Mouse (Mus musculus) limb, embryonic 13.5 days (tissue): Measurements from ENCODE around the gene Bpgm. TPM values are rescaled to one million over a fixed set of nuclear protein-coding genes. Genes with fewer than 3 reads are reported as not detected.

Experiments
- ATAC-seq: fragments of 200-750 bp; cut with Nextera tagmentation; 2 replicates; pipeline ENCODE4 v1.8.0; 2017; ENCODE audit warnings: low read depth, moderate number of reproducible peaks, moderate TSS enrichment; ENCODE audit not compliant: low FRiP score
- H3K27ac ChIP-seq: fragments of 300-500 bp; sonication (generic); 2 replicates; pipeline ENCODE4 v1.5.1; 2015; ENCODE audit warnings: inconsistent platforms, mild to moderate bottlenecking, moderate library complexity
- H3K27me3 ChIP-seq: fragments of 300-500 bp; sonication (generic); 2 replicates; pipeline ENCODE4 v1.6.1; 2015; ENCODE audit warnings: mild to moderate bottlenecking, inconsistent platforms
- H3K36me3 ChIP-seq: fragments of 300-500 bp; sonication (generic); 2 replicates; pipeline ENCODE4 v1.6.1; 2015; ENCODE audit warnings: inconsistent platforms, mild to moderate bottlenecking, moderate library complexity
- H3K4me1 ChIP-seq: fragments of 300-500 bp; sonication (generic); 2 replicates; pipeline ENCODE4 v1.6.1; 2015; ENCODE audit warnings: inconsistent platforms
- H3K4me2 ChIP-seq: fragments of 300-500 bp; sonication (generic); replicated peaks from 2 replicates; pipeline ENCODE4 v1.6.1; 2015; ENCODE audit warnings: inconsistent platforms, mild to moderate bottlenecking, moderate library complexity
- H3K4me3 ChIP-seq: fragments of 300-500 bp; sonication (generic); 2 replicates; pipeline ENCODE4 v1.5.1; 2015; ENCODE audit warnings: moderate library complexity, mild to moderate bottlenecking, inconsistent platforms
- H3K9ac ChIP-seq: fragments of 300-500 bp; sonication (generic); 2 replicates; pipeline ENCODE4 v1.6.1; 2015; ENCODE audit warnings: mild to moderate bottlenecking, inconsistent platforms
- H3K9me3 ChIP-seq: fragments of 300-500 bp; sonication (generic); 2 replicates; pipeline ENCODE4 v1.6.1; 2016; ENCODE audit warnings: inconsistent platforms
- WGBS: fragments of 180-500 bp; shearing (Covaris S2); methylation state at CpG from one replicate; pipeline ENCODE4 v1.1.7; 2015; 5-methylcytosine and 5-hydroxymethylcytosine counted together
- polyA plus RNA-seq: library from polyadenylated mRNA; unstranded; fragments of >200 nt; fragmentation: Nextera tagmentation; extraction: Ambion mirVana; gene quantifications from 2 replicates; pipeline ENCODE4 v1.2.1, GENCODE M21; 2015

Bpgm gene
- polyA plus RNA-seq, 1 experiment from 2014 or later, result 41.4 TPM

GRCm38 (mm10) chr6:34542866-34543265 lies 66.9 kb downstream of the Bpgm start:
- Histone ChIP-seq H3K4me2 (0 out of 2 replicates have a peak overlapping the region, but pooled peaks have one; percentile 2), H3K4me3 (no peak overlapping the region), H3K4me1 (peaks cover 36% of the 10 kb centered on the region), H3K9me3 (no peaks in the 10 kb centered on the region), H3K27ac (no peak overlapping the region), H3K27me3 (no peaks in the 10 kb centered on the region), H3K9ac (no peak overlapping the region), H3K36me3 (no peaks in the 10 kb centered on the region)
- 65% methylated on average over 4 of the region's 4 CpGs for WGBS
- no peak for ATAC-seq

DNA sequence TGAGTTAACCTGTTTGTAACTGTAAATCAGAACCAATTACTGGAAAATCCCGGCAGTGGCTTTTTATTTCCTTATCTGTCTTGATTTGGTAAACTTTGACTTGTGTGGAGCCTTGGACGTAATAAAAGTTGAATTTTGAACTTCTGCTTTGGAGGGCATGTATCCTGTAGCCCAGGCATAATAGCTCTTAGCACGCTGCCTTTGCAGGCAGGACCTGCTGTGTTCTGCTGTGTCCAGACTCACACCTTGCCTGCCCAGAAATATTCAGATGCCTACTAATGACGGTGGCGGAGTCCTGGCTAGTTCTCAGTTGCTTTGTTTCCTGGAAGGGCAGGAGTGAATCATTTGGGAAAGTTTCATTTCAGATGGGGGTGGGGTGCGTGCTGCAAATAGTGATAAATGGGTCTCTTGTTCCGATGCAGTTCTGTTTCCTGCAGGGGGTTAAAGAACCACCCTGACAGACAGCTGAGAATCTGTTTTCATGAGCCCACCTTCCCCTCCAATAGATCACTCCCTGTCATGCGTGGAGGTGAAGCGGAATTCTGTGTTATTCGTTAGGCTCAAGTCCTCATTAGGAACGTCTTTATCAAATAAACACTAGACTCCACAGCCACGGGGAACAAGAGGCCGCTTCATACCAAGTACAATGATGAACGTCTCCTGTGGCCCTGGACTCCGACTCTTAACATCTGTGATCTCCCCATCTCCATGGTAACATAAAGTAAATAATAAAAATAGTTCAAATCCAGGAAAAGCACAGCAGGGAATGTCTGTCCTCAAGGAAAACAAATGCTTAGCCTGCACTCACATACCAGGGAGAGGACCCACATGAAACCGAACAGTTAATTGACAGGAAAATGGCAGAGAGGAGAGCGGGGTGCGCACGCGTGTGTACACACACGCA lies 67.5 kb downstream of the Bpgm start:
- H3K27me3 ChIP-seq, result no peaks in the 10 kb centered on the region
- no peaks in the 10 kb centered on the region for H3K36me3 ChIP-seq
- H3K9me3 ChIP-seq, result no peaks in the 10 kb centered on the region
- peaks cover 39% of the 10 kb centered on the region for H3K4me1 ChIP-seq
- WGBS, result 43% methylated on average over 21 of the region's 21 CpGs
- peak; percentile 67 for ATAC-seq
- 0 out of 2 replicates have a peak overlapping the region, but pooled peaks have one; percentile 22 for H3K27ac ChIP-seq
- H3K9ac ChIP-seq, result no peak overlapping the region
- H3K4me3 ChIP-seq, result no peak overlapping the region
- H3K4me2 ChIP-seq, result peak overlapping the region; percentile 39

DNA sequence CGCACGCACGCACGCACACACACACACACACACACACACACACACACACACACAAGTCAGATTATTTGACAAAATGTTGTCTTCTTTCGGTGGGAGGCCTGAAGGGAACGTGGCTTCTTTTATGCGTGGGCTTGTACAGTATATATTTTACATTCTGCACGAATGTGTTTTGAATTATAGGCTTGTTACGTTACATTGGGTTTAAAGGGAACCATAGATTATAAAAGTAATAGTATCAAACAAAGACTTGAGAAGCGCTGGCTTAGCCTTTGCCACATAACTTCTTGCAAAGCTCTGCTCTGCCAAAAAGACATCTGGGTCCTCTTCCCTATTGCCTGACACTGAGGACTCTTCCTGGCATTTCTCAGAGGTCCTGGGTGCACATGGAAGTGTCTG lies 68.2 kb downstream of the Bpgm start:
- ATAC-seq, result peak; percentile 55
- peak overlapping the region; percentile 39; the same call in 1 of the 2 replicates for H3K4me2 ChIP-seq
- no peak overlapping the region for H3K9ac ChIP-seq
- peaks cover 41% of the 10 kb centered on the region for H3K4me1 ChIP-seq
- no peaks in the 10 kb centered on the region for H3K27me3 ChIP-seq
- H3K27ac ChIP-seq, result 0 out of 2 replicates have a peak overlapping the region, but pooled peaks have one; percentile 22
- 48% methylated on average over 10 of the region's 10 CpGs for WGBS
- no peak overlapping the region for H3K4me3 ChIP-seq
- H3K9me3 ChIP-seq, result no peaks in the 10 kb centered on the region
- no peaks in the 10 kb centered on the region for H3K36me3 ChIP-seq

GRCm38 (mm10) chr6:34545286-34545685 lies 69.3 kb downstream of the Bpgm start:
- Histone ChIP-seq H3K4me2 (no peak overlapping the region), H3K9ac (no peak overlapping the region), H3K36me3 (no peaks in the 10 kb centered on the region), H3K27me3 (no peaks in the 10 kb centered on the region), H3K9me3 (no peaks in the 10 kb centered on the region), H3K4me1 (peaks cover 41% of the 10 kb centered on the region), H3K4me3 (no peak overlapping the region), H3K27ac (no peak overlapping the region)
- ATAC-seq, result no peak
- 73% methylated on average over 10 of the region's 10 CpGs for WGBS

DNA sequence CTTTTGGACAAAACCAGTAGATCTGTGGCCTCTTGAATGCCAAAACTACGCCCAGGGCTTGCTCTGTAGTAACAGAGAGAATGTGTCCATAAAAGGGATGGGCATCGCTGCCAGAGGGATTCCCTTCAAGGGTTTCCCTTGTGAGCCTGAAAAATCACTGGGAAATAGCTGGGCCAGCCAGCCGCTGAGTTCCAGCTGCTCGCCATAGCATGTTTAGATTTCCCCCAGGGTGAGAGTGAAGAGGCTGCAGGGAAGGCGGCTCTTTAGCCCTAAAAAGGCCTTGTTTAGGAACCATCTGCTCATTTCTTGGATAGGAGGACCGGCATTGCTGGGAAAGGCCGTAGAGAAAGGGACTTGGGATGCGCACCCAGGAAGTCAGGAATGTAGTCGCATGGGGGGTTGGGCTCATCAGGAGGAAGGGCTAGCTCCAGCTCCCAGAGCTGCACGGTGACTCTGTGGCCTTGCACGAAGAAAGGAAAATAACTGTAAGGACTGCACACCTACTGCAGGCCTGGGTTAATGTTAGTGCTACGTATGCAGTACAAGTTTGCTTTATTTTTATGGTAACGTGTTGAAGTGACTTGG lies 72.5 kb downstream of the Bpgm start:
- H3K27me3 ChIP-seq, result no peaks in the 10 kb centered on the region
- no peak overlapping the region for H3K9ac ChIP-seq
- 0 out of 2 replicates have a peak overlapping the region, but pooled peaks have one; percentile 6 for H3K27ac ChIP-seq
- ATAC-seq, result no peak
- no peaks in the 10 kb centered on the region for H3K9me3 ChIP-seq
- H3K4me1 ChIP-seq, result peaks cover 31% of the 10 kb centered on the region
- H3K4me3 ChIP-seq, result no peak overlapping the region
- H3K4me2 ChIP-seq, result no peak overlapping the region
- no peaks in the 10 kb centered on the region for H3K36me3 ChIP-seq
- 57% methylated on average over 13 of the region's 13 CpGs for WGBS

- Histone ChIP-seq H3K27ac (no peak overlapping the region), H3K4me3 (no peak overlapping the region), H3K9ac (no peak overlapping the region), H3K36me3 (no peaks in the 10 kb centered on the region), H3K4me2 (no peak overlapping the region), H3K4me1 (peaks cover 26% of the 10 kb centered on the region), H3K9me3 (no peaks in the 10 kb centered on the region), H3K27me3 (no peaks in the 10 kb centered on the region)
- ATAC-seq, result no peak
- WGBS, result 40% methylated on average over 2 of the region's 2 CpGs
These were observed 73.0 kb downstream of the Bpgm start for GRCm38 (mm10) chr6:34549017-34549416.

GRCm38 (mm10) chr6:34552489-34553157 lies 76.6 kb downstream of the Bpgm start:
- H3K27me3 ChIP-seq, result no peaks in the 10 kb centered on the region
- no peak overlapping the region for H3K9ac ChIP-seq
- 0 out of 2 replicates have a peak, but pooled peaks cover 11% of the 10 kb centered on the region for H3K4me1 ChIP-seq
- no peaks in the 10 kb centered on the region for H3K9me3 ChIP-seq
- no peak overlapping the region for H3K4me2 ChIP-seq
- no peaks in the 10 kb centered on the region for H3K36me3 ChIP-seq
- no peak overlapping the region for H3K27ac ChIP-seq
- no peak for ATAC-seq
- H3K4me3 ChIP-seq, result no peak overlapping the region
- WGBS, result 51% methylated on average over 4 of the region's 4 CpGs

- no peaks in the 10 kb centered on the region for H3K27me3 ChIP-seq
- no peaks in the 10 kb centered on the region for H3K36me3 ChIP-seq
- no peaks in the 10 kb centered on the region for H3K9me3 ChIP-seq
- WGBS, result 59% methylated on average over 9 of the region's 9 CpGs
- H3K4me2 ChIP-seq, result no peak overlapping the region
- no peak overlapping the region for H3K27ac ChIP-seq
- H3K4me1 ChIP-seq, result peaks cover 10% of the 10 kb centered on the region; the same call in 1 of the 2 replicates
- no peak overlapping the region for H3K4me3 ChIP-seq
- no peak for ATAC-seq
- H3K9ac ChIP-seq, result no peak overlapping the region
These were observed 78.4 kb downstream of the Bpgm start for GRCm38 (mm10) chr6:34554291-34554997.

Other genes starting within 250 kb of the Bpgm start
- gene Akr1b3, start 158.7 kb upstream of the Bpgm start, polyA plus RNA-seq, result 196 and 199 TPM in 2 replicates
- 9.0 and 10.0 TPM in 2 replicates for gene Akr1b8, start 122.1 kb upstream of the Bpgm start, polyA plus RNA-seq
- gene Akr1b10, start 92.0 kb upstream of the Bpgm start, polyA plus RNA-seq, result 11.2 and 12.1 TPM in 2 replicates
- 0.14 TPM in 1 of 2 replicates, not detected in the other for gene Akr1b7, start 63.9 kb upstream of the Bpgm start, polyA plus RNA-seq
- gene Cald1, start 122.3 kb downstream of the Bpgm start, polyA plus RNA-seq, result 326 and 328 TPM in 2 replicates